Mouse (Mus musculus) megakaryocyte, embryonic 14.5 days (primary cell): ENCODE results near the gene Kcnh1.

Experiments used
- FLI1 ChIP-seq: IDR thresholded peaks from 2 replicates; pipeline ENCODE4 v1.6.1; 2012; ENCODE audit warnings: low read length, inconsistent platforms, mixed read lengths
- GATA1 ChIP-seq: IDR thresholded peaks from 3 replicates; pipeline ENCODE4 v1.6.1; 2012; ENCODE audit warnings: mixed read lengths, low read length, inconsistent platforms, borderline replicate concordance

DNA sequence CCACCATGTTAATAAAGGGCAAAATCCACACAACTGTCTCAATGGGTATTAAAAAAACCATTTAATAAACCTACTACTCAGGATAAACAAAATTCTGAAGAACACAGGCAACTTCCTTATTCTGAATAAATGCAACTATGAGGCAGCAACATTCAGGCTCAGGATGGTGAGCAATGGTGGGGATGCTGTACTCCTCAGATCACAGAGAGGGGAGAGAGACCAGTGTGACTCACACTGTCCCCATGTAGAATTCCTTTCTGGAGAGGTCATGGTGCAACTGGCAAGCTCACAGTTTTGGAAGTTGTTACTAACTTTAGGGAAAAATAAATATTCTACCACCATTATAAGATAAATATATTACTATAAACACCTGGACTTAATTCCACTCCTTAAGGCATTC lies 116.5 kb downstream of the Kcnh1 start:
- TF ChIP-seq GATA1 (no peak), FLI1 (no peak)
